Mouse (Mus musculus): ENCODE measurements around the gene Slc30a2. TPM values are rescaled to one million over a fixed set of nuclear protein-coding genes. Genes with fewer than 3 reads are reported as not detected.

The Slc30a2 gene
- polyA plus RNA-seq, 1 experiment from 2014 or later: not detected

DNA sequence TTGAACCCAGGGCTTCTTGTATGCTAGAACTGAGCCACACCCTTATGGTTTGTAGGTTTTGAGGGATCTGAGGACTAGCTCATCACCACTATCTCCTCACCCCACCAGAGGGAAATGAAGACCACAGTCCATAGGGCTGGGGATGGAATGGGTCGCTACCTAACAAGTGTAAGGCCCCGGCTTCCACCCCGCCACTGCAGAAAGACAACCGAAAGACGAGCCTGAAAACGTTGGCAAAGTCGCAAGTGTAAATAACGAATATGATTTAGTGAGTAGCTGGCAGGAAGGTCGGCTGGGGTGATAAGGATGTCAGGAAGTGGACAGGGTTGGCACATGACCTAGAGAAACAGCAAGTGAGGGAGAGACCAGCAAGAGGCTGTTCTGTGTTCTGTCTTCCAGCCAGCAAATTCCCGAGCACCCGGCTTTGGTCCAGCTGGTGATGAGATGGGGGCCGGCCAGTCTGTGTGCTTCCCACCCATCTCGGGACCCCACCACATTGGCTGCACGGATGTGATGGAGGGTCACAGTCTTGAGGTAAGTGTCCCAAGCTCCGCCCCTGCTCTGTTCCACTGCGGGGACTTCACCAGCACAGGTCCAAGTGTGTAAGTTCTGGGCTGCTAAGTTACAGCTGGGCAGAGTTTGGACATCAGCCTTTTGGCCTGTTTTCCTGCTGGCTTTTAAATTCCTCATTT, 59.7 kb downstream of the Slc30a2 start:
- H3K9ac ChIP-seq (ENCODE audit: low read depth, low read length): no peak overlapping the region
- WGBS: 40% methylated on average over 16 of the region's 16 CpGs

DNA sequence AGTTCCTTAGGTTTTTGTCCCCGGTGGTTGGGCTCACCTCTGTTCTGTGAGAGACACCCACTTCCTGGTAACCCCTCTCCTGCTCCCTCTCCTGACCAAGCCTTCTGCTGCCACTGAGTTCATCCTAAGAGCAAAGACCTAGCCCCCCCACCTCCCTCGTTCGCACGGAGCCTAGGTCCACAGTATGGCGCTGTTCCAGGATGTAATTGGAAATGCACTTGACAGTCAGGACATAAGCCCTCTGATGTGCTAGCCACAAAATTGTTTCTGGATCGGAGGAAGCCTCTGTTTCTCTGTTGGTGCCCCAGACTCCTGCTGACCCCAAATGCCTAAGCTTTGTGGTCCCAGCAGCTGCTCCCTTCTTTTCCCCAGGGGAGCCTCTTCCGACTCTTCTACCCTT, 60.7 kb downstream of the Slc30a2 start:
- ATAC-seq (replicated peaks; ENCODE audit: low FRiP score): no peak
- 53% methylated on average over 7 of the region's 7 CpGs for WGBS
- no peaks in the 10 kb centered on the region for H3K36me3 ChIP-seq (ENCODE audit: control insufficient read depth, insufficient read depth, low read length)

More for the DNA sequence above, 59.7 kb downstream of the Slc30a2 start:
- H3K27me3 ChIP-seq (replicated peaks; ENCODE audit: control insufficient read depth, insufficient read depth, low read length): no peaks in the 10 kb centered on the region
- no peak overlapping the region for H3K27ac ChIP-seq (ENCODE audit: low read depth, low read length)
- H3K4me3 ChIP-seq (ENCODE audit: low read depth, low read length): no peak overlapping the region
- DNase-seq (ENCODE audit: low spot score): no peak
- no peaks in the 10 kb centered on the region for H3K9me3 ChIP-seq (ENCODE audit: control insufficient read depth, low read length)
- ATAC-seq (replicated peaks; ENCODE audit: low FRiP score): no peak
- peaks cover 17% of the 10 kb centered on the region for H3K4me1 ChIP-seq (replicated peaks; ENCODE audit: control insufficient read depth, insufficient read depth, low read length)
- no peaks in the 10 kb centered on the region for H3K36me3 ChIP-seq (ENCODE audit: control insufficient read depth, insufficient read depth, low read length)
- H3K4me2 ChIP-seq: peak overlapping the region; percentile 92

More for the DNA sequence above, 60.7 kb downstream of the Slc30a2 start:
- Histone ChIP-seq H3K4me1 (replicated peaks; ENCODE audit: control insufficient read depth, insufficient read depth, low read length) (peaks cover 20% of the 10 kb centered on the region), H3K27ac (ENCODE audit: low read depth, low read length) (no peak overlapping the region), H3K4me3 (ENCODE audit: low read depth, low read length) (no peak overlapping the region), H3K9ac (ENCODE audit: low read depth, low read length) (no peak overlapping the region), H3K4me2 (no peak overlapping the region), H3K9me3 (ENCODE audit: control insufficient read depth, low read length) (no peaks in the 10 kb centered on the region), H3K27me3 (replicated peaks; ENCODE audit: control insufficient read depth, insufficient read depth, low read length) (no peaks in the 10 kb centered on the region)
- DNase-seq (ENCODE audit: low spot score): no peak

Other genes with a start within 250 kb of the Slc30a2 start
- gene Cd52, start 248.1 kb upstream of the Slc30a2 start, polyA plus RNA-seq (2014; fragmentation: Nextera tagmentation; extraction: Ambion mirVana): 16.4 TPM in 2 replicates
- gene Ubxn11, start 240.6 kb upstream of the Slc30a2 start, polyA plus RNA-seq (2014; fragmentation: Nextera tagmentation; extraction: Ambion mirVana): 5.6 and 7.0 TPM in 2 replicates
- 257 and 281 TPM in 2 replicates for gene Sh3bgrl3, start 214.4 kb upstream of the Slc30a2 start, polyA plus RNA-seq (2014; fragmentation: Nextera tagmentation; extraction: Ambion mirVana)
- gene Cep85, start 156.1 kb upstream of the Slc30a2 start, polyA plus RNA-seq (2014; fragmentation: Nextera tagmentation; extraction: Ambion mirVana): 42.9 and 44.2 TPM in 2 replicates
- gene Gm7534, start 140.2 kb upstream of the Slc30a2 start, polyA plus RNA-seq (2014; fragmentation: Nextera tagmentation; extraction: Ambion mirVana): not detected in 2 replicates
- gene Catsper4, start 115.8 kb upstream of the Slc30a2 start, polyA plus RNA-seq (2014; fragmentation: Nextera tagmentation; extraction: Ambion mirVana): not detected in 2 replicates
- 0.26 and 0.51 TPM in 2 replicates for gene Cnksr1, start 104.8 kb upstream of the Slc30a2 start, polyA plus RNA-seq (2014; fragmentation: Nextera tagmentation; extraction: Ambion mirVana)
- 0.39 and 0.52 TPM in 2 replicates for gene E130218I03Rik, start 99.5 kb upstream of the Slc30a2 start, polyA plus RNA-seq (2014; fragmentation: Nextera tagmentation; extraction: Ambion mirVana)
- 17.6 and 22.4 TPM in 2 replicates for gene Zfp593, start 97.6 kb upstream of the Slc30a2 start, polyA plus RNA-seq (2014; fragmentation: Nextera tagmentation; extraction: Ambion mirVana)
- gene Gm30191, start 96.2 kb upstream of the Slc30a2 start, polyA plus RNA-seq (2014; fragmentation: Nextera tagmentation; extraction: Ambion mirVana): not detected in 2 replicates
- gene Grrp1, start 89.1 kb upstream of the Slc30a2 start, polyA plus RNA-seq (2014; fragmentation: Nextera tagmentation; extraction: Ambion mirVana): 2.5 and 3.8 TPM in 2 replicates
- 19.3 and 20.0 TPM in 2 replicates for gene Pdik1l, start 55.3 kb upstream of the Slc30a2 start, polyA plus RNA-seq (2014; fragmentation: Nextera tagmentation; extraction: Ambion mirVana)
- 0.19 and 0.33 TPM in 2 replicates for gene Trim63, start 28.1 kb upstream of the Slc30a2 start, polyA plus RNA-seq (2014; fragmentation: Nextera tagmentation; extraction: Ambion mirVana)
- 0.42 and 0.67 TPM in 2 replicates for gene Extl1, start 40.7 kb downstream of the Slc30a2 start, polyA plus RNA-seq (2014; fragmentation: Nextera tagmentation; extraction: Ambion mirVana)
- gene Pafah2, start 53.1 kb downstream of the Slc30a2 start, polyA plus RNA-seq (2014; fragmentation: Nextera tagmentation; extraction: Ambion mirVana): 7.9 and 8.5 TPM in 2 replicates
- gene Stmn1, start 125.1 kb downstream of the Slc30a2 start, polyA plus RNA-seq (2014; fragmentation: Nextera tagmentation; extraction: Ambion mirVana): 896 and 908 TPM in 2 replicates
- gene Paqr7, start 153.5 kb downstream of the Slc30a2 start, polyA plus RNA-seq (2014; fragmentation: Nextera tagmentation; extraction: Ambion mirVana): 2.5 and 3.0 TPM in 2 replicates
- gene Aunip, start 167.8 kb downstream of the Slc30a2 start, polyA plus RNA-seq (2014; fragmentation: Nextera tagmentation; extraction: Ambion mirVana): 15.9 and 18.5 TPM in 2 replicates
- 107 and 114 TPM in 2 replicates for gene Mtfr1l, start 192.2 kb downstream of the Slc30a2 start, polyA plus RNA-seq (2014; fragmentation: Nextera tagmentation; extraction: Ambion mirVana)
- 12.4 and 13.1 TPM in 2 replicates for gene Selenon, start 209.0 kb downstream of the Slc30a2 start, polyA plus RNA-seq (2014; fragmentation: Nextera tagmentation; extraction: Ambion mirVana)

Data from liver, embryonic 11.5 days (tissue).